Mouse (Mus musculus) forebrain, embryonic 11.5 days (tissue): ENCODE measurements at regions not wholly inside any gene's neighbourhood (a gene's known extent, or its start where the extent isn't known, plus 50 kb on each side); places are given as distances from the start of the nearest gene placed in this dataset.

ENCODE experiments used
- ATAC-seq: fragments of 200-750 bp; cut with Nextera tagmentation; replicated peaks from 2 replicates; pipeline ENCODE4 v1.8.0; 2017; ENCODE audit warnings: moderate TSS enrichment; ENCODE audit not compliant: low FRiP score
- DNase-seq: peaks from one replicate; pipeline ENCODE4 v3.0.0-alpha.2; 2017; ENCODE audit warnings: low spot score
- H3K27ac ChIP-seq: fragments of 300-500 bp; sonication (generic); 2 replicates; pipeline ENCODE4 v1.5.1; 2014; ENCODE audit warnings: low read depth, low read length
- H3K27me3 ChIP-seq: fragments of 300-500 bp; sonication (generic); 2 replicates; pipeline ENCODE4 v1.6.1; 2014; ENCODE audit warnings: mild to moderate bottlenecking, low read length, mixed read lengths; ENCODE audit not compliant: control insufficient read depth, insufficient read depth
- H3K36me3 ChIP-seq: fragments of 300-500 bp; sonication (generic); 2 replicates; pipeline ENCODE4 v1.6.1; 2014; ENCODE audit warnings: mild to moderate bottlenecking, low read length, moderate library complexity, mixed read lengths; ENCODE audit not compliant: control insufficient read depth, insufficient read depth
- H3K4me1 ChIP-seq: fragments of 300-500 bp; sonication (generic); replicated peaks from 2 replicates; pipeline ENCODE4 v1.6.1; 2014; ENCODE audit warnings: low read length, mixed read lengths; ENCODE audit not compliant: control insufficient read depth, insufficient read depth
- H3K4me2 ChIP-seq: fragments of 300-500 bp; sonication (generic); 2 replicates; pipeline ENCODE4 v1.6.1; 2014; ENCODE audit warnings: low read depth, mild to moderate bottlenecking, low read length, moderate library complexity, mixed read lengths; ENCODE audit not compliant: severe bottlenecking
- H3K4me3 ChIP-seq: fragments of 300-500 bp; sonication (generic); 2 replicates; pipeline ENCODE4 v1.5.1; 2014; ENCODE audit warnings: low read depth, low read length
- H3K9ac ChIP-seq: fragments of 300-500 bp; sonication (generic); 2 replicates; pipeline ENCODE4 v1.6.1; 2014; ENCODE audit warnings: low read length
- H3K9me3 ChIP-seq: fragments of 300-500 bp; sonication (generic); 2 replicates; pipeline ENCODE4 v1.6.1; 2016; ENCODE audit warnings: low read length, mixed read lengths; ENCODE audit not compliant: control insufficient read depth
- WGBS: fragments of 180-500 bp; shearing (Covaris S2); extraction: QIAGEN DNeasy Blood & Tissue Kit; methylation state at CpG from one replicate; pipeline ENCODE4 v1.1.7; 2014; 5-methylcytosine and 5-hydroxymethylcytosine counted together

DNA sequence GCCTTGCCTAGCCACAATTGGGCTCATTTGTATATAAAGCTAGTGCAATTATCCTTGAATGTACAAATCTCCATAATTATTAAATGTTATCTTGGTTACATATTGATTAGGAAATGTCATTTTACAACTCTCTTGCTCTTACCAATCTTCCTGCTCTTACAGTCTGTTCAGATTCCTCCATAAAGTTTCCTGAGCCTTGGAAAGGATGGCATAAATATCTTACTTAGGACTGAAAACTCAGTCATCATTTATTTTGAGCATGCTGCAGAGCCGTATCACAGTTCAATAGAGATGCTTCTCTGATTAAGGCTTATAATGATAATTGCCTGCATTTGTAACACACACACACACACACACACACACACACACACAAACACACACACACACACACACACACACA is 151.4 kb upstream of the Rprm start:
- no peak overlapping the region for H3K27ac ChIP-seq
- 81% methylated on average over 1 of the region's 1 CpGs for WGBS

DNA sequence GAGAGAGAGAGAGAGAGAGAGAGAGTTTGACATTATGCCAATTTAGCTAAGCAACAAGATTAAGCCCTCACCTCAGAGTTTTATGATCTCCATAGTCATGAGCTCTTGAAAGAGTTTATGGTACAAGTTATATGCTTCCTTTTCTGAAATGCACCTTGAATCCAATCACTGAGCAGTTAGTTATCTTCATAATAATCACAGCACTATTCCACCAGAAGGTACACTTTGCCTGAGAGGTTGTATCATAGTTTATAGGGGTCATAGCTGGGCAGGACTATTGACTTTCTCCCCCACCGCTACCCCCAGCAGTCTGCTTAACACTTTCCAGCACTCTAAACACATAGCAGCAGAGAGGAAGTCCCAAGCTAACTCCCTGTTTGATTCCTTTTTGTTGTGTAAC is 151.8 kb upstream of the Rprm start:
- no peak overlapping the region for H3K4me3 ChIP-seq
- H3K27ac ChIP-seq, result no peak overlapping the region
- WGBS, result 82% methylated on average over 1 of the region's 1 CpGs
- no peaks in the 10 kb centered on the region for H3K36me3 ChIP-seq
- no peaks in the 10 kb centered on the region for H3K4me1 ChIP-seq
- no peaks in the 10 kb centered on the region for H3K27me3 ChIP-seq
- no peak for DNase-seq
- H3K4me2 ChIP-seq, result no peak overlapping the region
- ATAC-seq, result no peak
- no peak overlapping the region for H3K9ac ChIP-seq
- no peaks in the 10 kb centered on the region for H3K9me3 ChIP-seq

More for the DNA sequence above, 151.4 kb upstream of the Rprm start:
- H3K9ac ChIP-seq, result no peak overlapping the region
- H3K4me3 ChIP-seq, result no peak overlapping the region
- H3K27me3 ChIP-seq, result no peaks in the 10 kb centered on the region
- H3K4me2 ChIP-seq, result no peak overlapping the region
- no peaks in the 10 kb centered on the region for H3K36me3 ChIP-seq
- no peak for ATAC-seq
- DNase-seq, result no peak
- H3K9me3 ChIP-seq, result no peaks in the 10 kb centered on the region
- H3K4me1 ChIP-seq, result no peaks in the 10 kb centered on the region

DNA sequence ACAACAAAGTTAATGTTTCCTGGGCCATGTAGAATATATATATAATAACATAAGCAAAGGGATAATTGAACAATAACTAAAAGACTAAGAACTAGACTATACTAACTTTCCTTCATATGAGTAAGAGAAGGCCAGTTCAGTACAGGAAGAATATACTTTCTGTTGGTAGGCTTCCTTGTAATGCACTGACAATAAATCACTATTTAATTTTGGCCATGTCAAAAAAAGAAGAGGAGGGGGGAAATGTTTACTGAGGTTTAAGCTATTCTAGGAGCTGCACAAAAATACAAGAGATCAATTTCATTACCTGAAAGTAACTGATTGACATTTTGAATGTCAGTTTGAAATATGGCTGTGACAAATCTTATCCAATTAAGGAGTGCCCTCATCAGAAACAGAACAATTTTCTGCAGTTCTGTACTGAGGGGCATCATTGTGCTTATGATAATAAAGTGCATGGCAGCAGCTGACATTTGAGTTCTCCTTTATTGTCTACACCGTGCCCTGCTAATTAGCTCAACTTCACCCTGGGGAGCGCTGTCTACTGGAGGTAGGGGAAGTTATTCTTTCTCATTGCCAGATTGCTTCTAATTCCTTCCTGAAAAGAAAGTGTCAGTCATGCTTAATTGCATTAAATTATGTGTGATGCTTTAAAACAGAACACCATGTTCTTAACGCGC is 171.2 kb upstream of the Galnt13 start:
- ATAC-seq, result peak; percentile 92
- no peak overlapping the region for H3K4me3 ChIP-seq
- no peaks in the 10 kb centered on the region for H3K4me1 ChIP-seq
- H3K9ac ChIP-seq, result no peak overlapping the region
- 33% methylated on average over 4 of the region's 4 CpGs for WGBS
- no peaks in the 10 kb centered on the region for H3K9me3 ChIP-seq
- no peak overlapping the region for H3K4me2 ChIP-seq
- DNase-seq, result peak; percentile 51
- H3K27me3 ChIP-seq, result no peaks in the 10 kb centered on the region
- H3K36me3 ChIP-seq, result no peaks in the 10 kb centered on the region
- H3K27ac ChIP-seq, result no peak overlapping the region

DNA sequence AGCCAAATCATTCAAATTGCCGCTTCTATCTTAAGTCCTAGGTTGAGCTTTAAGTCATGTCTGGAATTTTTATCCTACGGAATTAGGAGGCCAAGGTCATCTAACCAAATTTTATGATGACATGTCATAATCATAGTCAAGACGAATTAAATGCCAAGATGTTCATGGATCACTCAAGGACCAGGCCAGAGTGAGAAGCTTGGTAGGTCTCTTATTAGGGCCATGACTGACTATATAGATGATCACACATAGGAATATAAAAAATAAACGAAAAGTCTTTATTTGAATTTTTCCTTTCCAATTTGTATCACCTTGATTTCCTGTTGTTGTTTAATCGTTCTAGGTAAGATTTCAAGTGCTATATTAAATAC is 170.7 kb upstream of the Galnt13 start:
- no peak for ATAC-seq
- H3K4me2 ChIP-seq, result no peak overlapping the region
- no peaks in the 10 kb centered on the region for H3K36me3 ChIP-seq
- no peak overlapping the region for H3K27ac ChIP-seq
- no peak for DNase-seq
- H3K4me3 ChIP-seq, result no peak overlapping the region
- no peaks in the 10 kb centered on the region for H3K9me3 ChIP-seq
- WGBS, result 64% methylated on average over 5 of the region's 5 CpGs
- no peaks in the 10 kb centered on the region for H3K4me1 ChIP-seq
- H3K27me3 ChIP-seq, result no peaks in the 10 kb centered on the region
- H3K9ac ChIP-seq, result no peak overlapping the region

DNA sequence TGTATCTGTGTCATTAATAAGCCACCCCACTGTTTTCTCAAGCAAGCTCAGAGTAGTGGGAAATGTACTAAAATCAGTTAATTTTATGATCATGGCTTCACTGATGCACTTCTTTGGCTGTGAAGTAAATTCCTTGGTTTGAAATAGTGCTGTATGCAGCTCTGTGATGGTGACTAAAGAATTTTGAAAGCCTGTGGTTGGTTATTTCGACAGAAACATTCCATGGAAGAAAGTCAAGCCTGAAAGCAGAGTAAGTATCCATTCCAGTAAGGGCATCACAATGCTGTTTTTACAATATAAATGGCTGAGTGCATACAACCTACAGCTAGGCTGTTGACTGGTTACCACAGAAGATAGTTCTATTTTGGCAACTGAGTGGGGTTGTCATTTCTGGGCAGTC is 154.2 kb upstream of the Galnt13 start:
- Histone ChIP-seq H3K9ac (no peak overlapping the region), H3K9me3 (no peaks in the 10 kb centered on the region), H3K27ac (no peak overlapping the region), H3K36me3 (no peaks in the 10 kb centered on the region), H3K4me3 (no peak overlapping the region), H3K27me3 (no peaks in the 10 kb centered on the region), H3K4me1 (no peaks in the 10 kb centered on the region), H3K4me2 (no peak overlapping the region)
- 85% methylated on average over 1 of the region's 1 CpGs for WGBS
- DNase-seq (no peak), ATAC-seq (no peak)

DNA sequence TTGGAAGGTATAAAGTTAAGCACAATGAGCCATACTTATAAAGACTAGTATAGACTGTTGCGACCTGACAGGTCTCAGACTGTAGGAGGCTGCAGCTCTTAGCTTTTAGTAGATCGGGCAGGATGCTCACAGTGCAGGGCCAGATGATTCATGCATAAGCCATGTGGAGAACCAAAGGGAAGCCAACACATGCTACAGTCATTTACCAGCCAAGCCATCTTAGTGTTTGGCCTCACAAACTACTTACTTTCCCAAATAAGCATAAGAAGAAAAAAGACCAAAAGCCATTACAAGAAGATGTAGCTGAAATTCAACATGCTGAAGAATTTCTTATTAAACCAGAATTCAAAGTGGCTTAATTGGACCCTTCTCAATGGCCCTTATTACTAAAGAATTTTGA is 152.2 kb upstream of the Galnt13 start:
- no peak for DNase-seq
- H3K36me3 ChIP-seq, result no peaks in the 10 kb centered on the region
- 85% methylated on average over 2 of the region's 2 CpGs for WGBS
- H3K9me3 ChIP-seq, result no peaks in the 10 kb centered on the region
- H3K4me1 ChIP-seq, result no peaks in the 10 kb centered on the region
- H3K27me3 ChIP-seq, result no peaks in the 10 kb centered on the region
- no peak for ATAC-seq
- no peak overlapping the region for H3K9ac ChIP-seq
- H3K27ac ChIP-seq, result no peak overlapping the region
- no peak overlapping the region for H3K4me2 ChIP-seq
- no peak overlapping the region for H3K4me3 ChIP-seq

DNA sequence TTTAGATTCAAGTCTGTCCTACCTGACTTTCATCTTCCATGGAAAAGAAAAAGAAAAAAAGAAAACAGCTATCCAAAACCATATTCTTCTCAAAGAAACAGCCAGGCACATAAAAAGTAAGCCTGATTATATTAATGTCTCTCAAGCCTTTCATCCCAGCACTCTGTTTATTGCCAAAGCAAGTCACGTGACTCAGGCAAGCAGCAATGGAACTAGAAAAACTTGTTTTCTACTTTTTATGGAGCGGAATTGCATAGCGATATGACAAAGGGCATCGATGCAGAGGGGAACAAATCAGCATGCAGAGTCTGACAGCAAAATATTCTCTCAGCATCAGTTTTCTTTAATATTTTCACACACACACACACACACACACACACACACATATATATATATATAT is 130.6 kb upstream of the Galnt13 start:
- DNase-seq (no peak), ATAC-seq (no peak)
- Histone ChIP-seq H3K4me3 (no peak overlapping the region), H3K36me3 (no peaks in the 10 kb centered on the region), H3K9ac (no peak overlapping the region), H3K4me1 (no peaks in the 10 kb centered on the region), H3K27ac (no peak overlapping the region), H3K4me2 (no peak overlapping the region), H3K9me3 (no peaks in the 10 kb centered on the region), H3K27me3 (no peaks in the 10 kb centered on the region)
- WGBS, result 95% methylated on average over 4 of the region's 4 CpGs

DNA sequence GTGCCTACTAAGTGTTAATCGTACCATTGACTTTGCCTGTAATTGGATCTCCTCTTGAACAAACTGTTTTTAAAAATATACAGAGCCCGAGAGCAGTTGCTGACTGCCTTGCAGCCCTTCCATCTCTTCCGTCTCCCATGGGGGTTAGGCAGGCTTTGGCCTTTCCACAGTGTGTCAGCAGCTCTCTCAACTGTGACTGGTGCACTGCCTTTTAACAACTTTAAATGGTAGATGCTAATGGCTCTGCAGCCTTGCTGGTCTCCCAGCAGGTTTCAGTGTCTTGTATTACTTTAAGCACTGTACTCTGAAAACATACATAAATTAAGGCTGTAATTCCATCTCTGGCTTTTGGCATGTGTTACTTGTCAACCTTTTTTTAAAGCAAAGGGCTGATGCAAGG is 117.6 kb upstream of the Galnt13 start:
- Histone ChIP-seq H3K27me3 (no peaks in the 10 kb centered on the region), H3K27ac (no peak overlapping the region), H3K9ac (no peak overlapping the region), H3K4me3 (no peak overlapping the region), H3K4me2 (no peak overlapping the region), H3K9me3 (no peaks in the 10 kb centered on the region), H3K4me1 (no peaks in the 10 kb centered on the region), H3K36me3 (no peaks in the 10 kb centered on the region)
- WGBS, result 71% methylated on average over 3 of the region's 3 CpGs
- ATAC-seq (no peak), DNase-seq (no peak)

DNA sequence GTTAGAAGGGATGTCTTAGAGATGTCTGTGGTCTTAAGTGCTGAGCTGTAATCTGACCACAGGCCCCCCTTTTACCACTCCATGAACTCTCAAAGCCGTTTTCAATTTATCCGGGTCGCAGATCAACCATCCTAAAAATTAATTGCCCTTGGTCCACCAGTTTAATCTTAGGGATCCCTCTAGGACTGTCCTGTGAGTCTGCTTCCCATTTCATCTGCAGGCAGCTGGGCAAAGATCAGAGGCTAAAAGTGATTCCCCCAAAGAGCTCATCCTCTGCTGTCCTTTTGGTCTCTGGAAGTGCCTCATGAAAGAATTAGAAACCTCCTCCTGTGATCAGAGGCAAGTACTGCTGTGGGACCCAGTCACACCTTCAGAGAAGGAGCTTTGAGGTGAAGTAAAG is 69.2 kb upstream of the Galnt13 start:
- H3K4me2 ChIP-seq, result no peak overlapping the region
- DNase-seq (no peak), ATAC-seq (no peak)
- H3K36me3 ChIP-seq, result no peaks in the 10 kb centered on the region
- no peaks in the 10 kb centered on the region for H3K4me1 ChIP-seq
- H3K4me3 ChIP-seq, result no peak overlapping the region
- WGBS, result 73% methylated on average over 3 of the region's 3 CpGs
- H3K9me3 ChIP-seq, result no peaks in the 10 kb centered on the region
- no peak overlapping the region for H3K9ac ChIP-seq
- H3K27ac ChIP-seq, result no peak overlapping the region
- H3K27me3 ChIP-seq, result no peaks in the 10 kb centered on the region
